Mouse (Mus musculus): Measurements from ENCODE around the gene Plekha5. TPM values are rescaled to one million over a fixed set of nuclear protein-coding genes. Genes with fewer than 3 reads are reported as not detected.

Plekha5 gene
- polyA plus RNA-seq (2015; fragmentation: Nextera tagmentation; extraction: Ambion mirVana), result 38.2 and 42.1 TPM in 2 replicates

DNA sequence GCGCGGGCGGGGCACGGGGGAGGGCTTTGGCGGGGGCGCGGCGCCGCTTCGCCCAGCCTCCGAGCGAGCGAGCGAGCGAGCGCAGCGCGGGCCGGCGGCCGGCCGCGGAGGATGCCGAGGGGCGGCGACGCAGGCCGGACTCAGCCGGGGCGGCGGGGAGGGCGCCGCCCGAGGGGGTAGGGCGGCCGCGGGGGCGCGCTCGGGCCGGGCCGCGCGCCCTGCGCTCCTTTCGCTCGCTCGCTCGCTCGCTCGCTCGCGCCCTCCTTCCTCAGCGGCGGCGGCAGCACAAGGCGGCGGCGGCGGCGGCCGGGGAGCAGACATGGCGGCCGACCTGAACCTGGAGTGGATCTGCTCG, at the start of gene Plekha5:
Plekha5 (plus strand) TSS at position 209 of the 355 bp plus-strand sequence.
- H3K27ac ChIP-seq, result peak within 1 kb of the TSS; percentile 97
- peak within 1 kb of the TSS; percentile 100 for H3K9ac ChIP-seq
- H3K27me3 ChIP-seq (replicated peaks), result no peaks in the 10 kb centered on the region
- H3K9me3 ChIP-seq, result no peaks in the 10 kb centered on the region
- 0 out of 2 replicates have a peak, but pooled peaks cover under 1% of the 10 kb centered on the region for H3K36me3 ChIP-seq (replicated peaks)
- ATAC-seq (replicated peaks), result peak; percentile 92
- 0% methylated on average over 51 of the region's 65 CpGs for WGBS
- H3K4me1 ChIP-seq, result peaks cover 38% of the 10 kb centered on the region
- peak within 1 kb of the TSS; percentile 98 for H3K4me3 ChIP-seq
- peak within 1 kb of the TSS; percentile 68 for H3K4me2 ChIP-seq

DNA sequence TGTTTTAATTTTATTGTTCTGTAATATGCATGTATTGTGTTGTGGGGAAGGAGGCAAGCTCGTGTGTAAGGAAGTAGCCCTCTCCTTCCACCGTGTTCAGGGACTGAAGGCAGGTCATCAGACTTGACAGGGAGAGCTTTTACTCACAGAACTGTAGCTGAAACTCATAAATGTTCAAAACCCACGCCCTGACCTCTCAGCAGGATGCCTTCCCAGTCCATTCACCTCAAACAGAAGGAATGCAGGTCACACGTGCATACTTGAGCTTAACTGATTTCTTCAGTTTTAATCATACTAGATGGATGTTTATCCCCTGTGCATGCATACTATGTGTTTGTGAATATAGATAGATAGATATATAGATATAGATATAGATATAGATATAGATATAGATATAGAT, 48.2 kb upstream of the Plekha5 start:
- Histone ChIP-seq H3K27ac (no peak overlapping the region), H3K4me3 (no peak overlapping the region), H3K9ac (no peak overlapping the region), H3K9me3 (no peaks in the 10 kb centered on the region), H3K36me3 (replicated peaks) (no peaks in the 10 kb centered on the region), H3K4me1 (no peaks in the 10 kb centered on the region), H3K27me3 (replicated peaks) (no peaks in the 10 kb centered on the region), H3K4me2 (no peak overlapping the region)
- WGBS, result 35% methylated on average over 4 of the region's 4 CpGs
- ATAC-seq (replicated peaks), result no peak

GRCm38 (mm10) chr6:140380588-140380987, 43.3 kb upstream of the Plekha5 start:
- Histone ChIP-seq H3K4me3 (no peak overlapping the region), H3K4me2 (no peak overlapping the region), H3K9ac (no peak overlapping the region), H3K4me1 (no peaks in the 10 kb centered on the region), H3K36me3 (replicated peaks) (no peaks in the 10 kb centered on the region), H3K27ac (no peak overlapping the region), H3K27me3 (replicated peaks) (no peaks in the 10 kb centered on the region), H3K9me3 (no peaks in the 10 kb centered on the region)
- ATAC-seq (replicated peaks), result no peak
- WGBS, result 83% methylated on average over 2 of the region's 2 CpGs

DNA sequence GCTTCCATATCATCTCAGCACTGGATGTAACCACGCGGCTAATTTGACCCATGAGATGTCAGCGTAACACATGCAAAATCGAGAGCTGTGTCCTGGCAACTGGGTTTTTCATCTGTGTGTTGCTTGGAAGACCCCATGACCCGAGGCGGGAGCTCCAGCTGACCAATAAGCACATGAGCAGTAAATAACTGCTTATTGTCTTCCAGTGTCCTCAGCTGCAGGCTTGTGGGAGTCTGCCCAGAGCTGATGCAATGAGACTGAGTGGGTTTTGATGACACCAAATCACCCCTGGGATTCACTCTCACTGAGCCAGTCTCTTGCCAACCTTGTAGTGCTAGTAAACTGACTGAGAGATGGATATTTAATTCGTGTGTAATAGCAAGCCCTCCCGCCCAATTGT, 42.7 kb upstream of the Plekha5 start:
- no peak overlapping the region for H3K9ac ChIP-seq
- no peaks in the 10 kb centered on the region for H3K36me3 ChIP-seq (replicated peaks)
- 87% methylated on average over 8 of the region's 8 CpGs for WGBS
- no peak for ATAC-seq (replicated peaks)
- H3K27me3 ChIP-seq (replicated peaks), result no peaks in the 10 kb centered on the region
- no peaks in the 10 kb centered on the region for H3K9me3 ChIP-seq
- H3K4me2 ChIP-seq, result no peak overlapping the region
- H3K4me1 ChIP-seq, result no peaks in the 10 kb centered on the region
- no peak overlapping the region for H3K27ac ChIP-seq
- H3K4me3 ChIP-seq, result no peak overlapping the region

DNA sequence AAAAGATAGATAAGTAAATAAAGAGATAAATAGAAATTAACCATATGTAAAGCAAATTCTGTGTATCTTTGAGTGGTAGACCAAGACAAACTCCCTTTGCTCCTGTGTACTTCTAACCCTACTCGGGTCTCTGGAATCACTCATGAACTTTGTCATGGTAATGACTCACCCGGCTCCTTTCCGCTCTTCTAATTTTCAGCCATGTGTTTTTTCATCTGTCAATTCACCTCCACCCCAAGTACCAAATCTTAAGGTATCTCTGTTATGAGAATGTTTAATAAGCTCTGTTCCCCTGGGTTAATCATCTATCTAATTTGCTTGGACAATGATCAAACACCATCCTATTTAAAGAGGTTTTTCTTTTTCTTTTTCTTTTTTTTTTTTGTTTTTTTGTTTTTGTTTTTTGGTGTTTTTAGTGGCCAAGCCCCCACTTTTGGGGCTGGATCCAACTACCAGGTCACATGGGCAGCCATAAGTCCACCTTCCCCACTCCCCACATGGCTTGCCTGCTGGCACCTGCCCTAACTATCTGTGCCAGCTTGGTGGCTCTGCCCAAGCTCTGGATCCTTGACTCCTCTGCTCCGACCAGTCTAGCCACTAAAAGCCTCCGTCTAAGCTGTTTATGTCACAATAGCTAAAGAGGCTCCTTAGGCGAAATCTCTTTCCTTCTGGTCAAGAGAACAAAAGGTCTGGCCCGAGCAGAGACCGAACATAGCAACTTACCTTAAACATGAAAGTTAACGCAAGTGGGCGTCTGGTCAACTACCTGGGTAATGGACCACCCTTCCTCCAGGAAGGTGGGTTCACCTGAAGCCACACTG, 40.1 kb upstream of the Plekha5 start:
- no peak overlapping the region for H3K4me2 ChIP-seq
- no peak overlapping the region for H3K4me3 ChIP-seq
- H3K4me1 ChIP-seq, result no peaks in the 10 kb centered on the region
- H3K9me3 ChIP-seq, result no peaks in the 10 kb centered on the region
- H3K36me3 ChIP-seq (replicated peaks), result no peaks in the 10 kb centered on the region
- WGBS, result 88% methylated on average over 10 of the region's 10 CpGs
- no peak for ATAC-seq (replicated peaks)
- no peaks in the 10 kb centered on the region for H3K27me3 ChIP-seq (replicated peaks)
- H3K9ac ChIP-seq, result no peak overlapping the region
- H3K27ac ChIP-seq, result no peak overlapping the region

DNA sequence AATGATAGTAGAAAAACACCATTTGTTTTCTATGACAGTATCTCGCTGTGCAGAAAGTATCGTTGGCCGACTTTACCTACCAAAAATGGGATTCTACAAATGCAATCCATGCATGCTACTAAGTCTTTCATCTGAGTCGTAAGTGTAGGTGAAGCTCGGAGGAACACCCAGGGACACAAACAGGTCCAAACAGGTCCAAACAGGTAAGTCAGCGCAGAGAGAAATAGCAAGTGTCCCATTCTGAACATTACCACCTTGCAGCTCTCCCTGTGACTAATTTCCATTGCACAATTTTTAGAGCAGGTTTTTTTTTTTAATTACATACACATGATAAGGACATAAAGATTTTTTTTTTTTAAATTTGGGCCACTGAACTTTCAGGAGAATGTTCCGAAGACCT, 27.2 kb upstream of the Plekha5 start:
- no peaks in the 10 kb centered on the region for H3K4me1 ChIP-seq
- H3K9ac ChIP-seq, result no peak overlapping the region
- H3K27me3 ChIP-seq (replicated peaks), result no peaks in the 10 kb centered on the region
- no peaks in the 10 kb centered on the region for H3K36me3 ChIP-seq (replicated peaks)
- no peak overlapping the region for H3K27ac ChIP-seq
- no peak for ATAC-seq (replicated peaks)
- WGBS, result 95% methylated on average over 7 of the region's 7 CpGs
- H3K9me3 ChIP-seq, result no peaks in the 10 kb centered on the region
- no peak overlapping the region for H3K4me2 ChIP-seq
- H3K4me3 ChIP-seq, result no peak overlapping the region

- Histone ChIP-seq H3K9ac (no peak overlapping the region), H3K36me3 (replicated peaks) (no peaks in the 10 kb centered on the region), H3K9me3 (no peaks in the 10 kb centered on the region), H3K4me3 (no peak overlapping the region), H3K27ac (no peak overlapping the region), H3K4me1 (no peaks in the 10 kb centered on the region), H3K27me3 (replicated peaks) (no peaks in the 10 kb centered on the region), H3K4me2 (no peak overlapping the region)
- 87% methylated on average over 13 of the region's 13 CpGs for WGBS
- ATAC-seq (replicated peaks), result no peak
Observed at GRCm38 (mm10) chr6:140402766-140403310, 21.0 kb upstream of the Plekha5 start.

- Histone ChIP-seq H3K4me3 (no peak overlapping the region), H3K4me1 (no peaks in the 10 kb centered on the region), H3K27me3 (replicated peaks) (no peaks in the 10 kb centered on the region), H3K36me3 (replicated peaks) (no peaks in the 10 kb centered on the region), H3K9me3 (no peaks in the 10 kb centered on the region), H3K9ac (no peak overlapping the region), H3K4me2 (no peak overlapping the region), H3K27ac (no peak overlapping the region)
- 77% methylated on average over 3 of the region's 3 CpGs for WGBS
- ATAC-seq (replicated peaks), result no peak
Observed at GRCm38 (mm10) chr6:140411996-140412395, 11.9 kb upstream of the Plekha5 start.

GRCm38 (mm10) chr6:140423041-140423845, 611 bp upstream of the Plekha5 start:
- no peak for ATAC-seq (replicated peaks)
- peaks cover 33% of the 10 kb centered on the region for H3K4me1 ChIP-seq
- WGBS, result 6% methylated on average over 29 of the region's 29 CpGs
- H3K9me3 ChIP-seq, result no peaks in the 10 kb centered on the region
- H3K27ac ChIP-seq, result peak overlapping the region; percentile 97
- H3K36me3 ChIP-seq (replicated peaks), result no peaks in the 10 kb centered on the region
- peak overlapping the region; percentile 98 for H3K4me3 ChIP-seq
- H3K4me2 ChIP-seq, result peak overlapping the region; percentile 68
- H3K27me3 ChIP-seq (replicated peaks), result no peaks in the 10 kb centered on the region
- H3K9ac ChIP-seq, result peak overlapping the region; percentile 100

DNA sequence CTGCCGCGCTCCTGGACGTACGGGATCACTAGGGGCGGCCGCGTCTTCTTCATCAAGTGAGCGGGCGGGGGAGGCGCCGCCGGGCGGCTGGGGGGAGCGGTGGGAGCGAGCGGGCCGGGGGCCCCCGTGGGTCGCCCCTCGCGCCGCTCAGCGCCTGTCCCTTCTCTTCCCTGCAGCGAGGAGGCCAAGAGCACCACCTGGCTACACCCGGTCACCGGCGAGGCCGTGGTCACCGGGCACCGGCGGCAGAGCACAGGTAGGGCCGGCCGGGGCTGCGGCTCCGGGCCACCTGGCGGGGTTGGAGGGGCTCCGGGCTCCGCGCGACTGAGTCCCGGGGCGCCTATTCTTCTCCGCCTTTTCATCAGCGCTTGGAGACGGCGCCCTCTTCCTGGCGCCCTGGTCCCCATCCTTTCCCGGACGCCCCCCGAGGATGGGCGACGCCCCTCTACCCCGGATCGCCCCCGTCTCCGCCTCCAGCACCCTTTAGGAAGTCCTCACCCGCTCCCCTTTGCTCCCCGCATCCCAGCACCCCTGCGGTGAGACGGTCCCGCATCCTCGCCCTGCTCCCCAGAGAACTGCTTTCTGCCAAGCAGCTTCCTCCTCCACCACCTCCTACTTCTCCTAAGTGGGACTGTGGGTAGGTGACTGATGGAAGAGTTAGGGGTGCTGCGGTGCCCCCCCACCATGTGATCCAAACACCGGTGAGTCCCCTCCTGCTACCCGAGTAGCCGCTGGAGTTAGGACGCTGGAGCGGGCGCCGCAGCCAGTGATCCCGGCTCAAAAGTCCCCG, 542 bp downstream of the Plekha5 start:
- peak; percentile 84 for ATAC-seq (replicated peaks)
- Histone ChIP-seq H3K4me2 (peak overlapping the region; percentile 68), H3K27me3 (replicated peaks) (no peaks in the 10 kb centered on the region), H3K4me1 (peaks cover 43% of the 10 kb centered on the region), H3K9me3 (no peaks in the 10 kb centered on the region), H3K4me3 (peak overlapping the region; percentile 98), H3K27ac (peak overlapping the region; percentile 97), H3K9ac (peak overlapping the region; percentile 100), H3K36me3 (replicated peaks) (0 out of 2 replicates have a peak, but pooled peaks cover 6% of the 10 kb centered on the region)
- WGBS, result under 1% methylated on average over 67 of the region's 72 CpGs

- H3K36me3 ChIP-seq (replicated peaks), result 0 out of 2 replicates have a peak, but pooled peaks cover 6% of the 10 kb centered on the region
- H3K27ac ChIP-seq, result peak overlapping the region; percentile 97
- peak; percentile 4; the same call in 1 of the 2 replicates for ATAC-seq (replicated peaks)
- H3K4me2 ChIP-seq, result peak overlapping the region; percentile 68
- peak overlapping the region; percentile 100 for H3K9ac ChIP-seq
- H3K4me1 ChIP-seq, result peaks cover 43% of the 10 kb centered on the region
- no peaks in the 10 kb centered on the region for H3K27me3 ChIP-seq (replicated peaks)
- under 1% methylated on average over 17 of the region's 17 CpGs for WGBS
- H3K9me3 ChIP-seq, result no peaks in the 10 kb centered on the region
- peak overlapping the region; percentile 98 for H3K4me3 ChIP-seq
Observed at GRCm38 (mm10) chr6:140424991-140425361, 1.1 kb downstream of the Plekha5 start.

- no peak overlapping the region for H3K9ac ChIP-seq
- H3K4me1 ChIP-seq, result peaks cover 35% of the 10 kb centered on the region
- H3K36me3 ChIP-seq (replicated peaks), result 0 out of 2 replicates have a peak, but pooled peaks cover 16% of the 10 kb centered on the region
- 90% methylated on average over 8 of the region's 8 CpGs for WGBS
- ATAC-seq (replicated peaks), result no peak
- H3K27ac ChIP-seq, result no peak overlapping the region
- H3K27me3 ChIP-seq (replicated peaks), result no peaks in the 10 kb centered on the region
- H3K9me3 ChIP-seq, result no peaks in the 10 kb centered on the region
- no peak overlapping the region for H3K4me2 ChIP-seq
- H3K4me3 ChIP-seq, result no peak overlapping the region
Observed at GRCm38 (mm10) chr6:140429236-140429635, 5.4 kb downstream of the Plekha5 start.

All from midbrain, embryonic 15.5 days (tissue).